Mouse (Mus musculus): ENCODE results near the gene As3mt.
A peak's percentile ranks its signal among the peaks of the same experiment; 100 is the strongest.
"Not testable (repeated sequence)": the region's sequence is repeated elsewhere in the genome, so short reads cannot be mapped to it uniquely, and the experiment has no call there.

As3mt gene

GRCm38 (mm10) chr19:46699011-46699481 is 8.2 kb upstream of the As3mt start:
- no peak for DNase-seq (ENCODE audit: low spot score)

- DNase-seq (ENCODE audit: low spot score): no peak
Observed at GRCm38 (mm10) chr19:46701156-46701555, 6.1 kb upstream of the As3mt start.

- no peak for DNase-seq (ENCODE audit: low spot score)
Observed at GRCm38 (mm10) chr19:46705779-46706495, 1.3 kb upstream of the As3mt start.

GRCm38 (mm10) chr19:46706540-46707295 is 540 bp upstream of the As3mt start:
- no peak for DNase-seq (ENCODE audit: low spot score)

GRCm38 (mm10) chr19:46710614-46711013 is 3.4 kb downstream of the As3mt start:
- DNase-seq (ENCODE audit: low spot score): no peak

- no peak for DNase-seq (ENCODE audit: low spot score)
Observed at GRCm38 (mm10) chr19:46714234-46714633, 7.0 kb downstream of the As3mt start.

GRCm38 (mm10) chr19:46715016-46715415 is 7.8 kb downstream of the As3mt start:
- DNase-seq (ENCODE audit: low spot score): no peak

- no peak for DNase-seq (ENCODE audit: low spot score)
Observed at GRCm38 (mm10) chr19:46718150-46718549, 10.9 kb downstream of the As3mt start.

GRCm38 (mm10) chr19:46724411-46724810 is 17.2 kb downstream of the As3mt start:
- DNase-seq (ENCODE audit: low spot score): no peak

- DNase-seq (ENCODE audit: low spot score): no peak
Observed at GRCm38 (mm10) chr19:46726142-46726541, 18.9 kb downstream of the As3mt start.

- DNase-seq (ENCODE audit: low spot score): no peak
Observed at GRCm38 (mm10) chr19:46727140-46727736, 20.0 kb downstream of the As3mt start.

- DNase-seq (ENCODE audit: low spot score): no peak
Observed at GRCm38 (mm10) chr19:46727945-46728540, 20.8 kb downstream of the As3mt start.

- DNase-seq (ENCODE audit: low spot score): no peak
Observed at GRCm38 (mm10) chr19:46728909-46729308, 21.7 kb downstream of the As3mt start.

GRCm38 (mm10) chr19:46731351-46731750 is 24.1 kb downstream of the As3mt start:
- DNase-seq (ENCODE audit: low spot score): no peak

GRCm38 (mm10) chr19:46732673-46733072 is 25.4 kb downstream of the As3mt start:
- DNase-seq (ENCODE audit: low spot score): not testable (repeated sequence)

GRCm38 (mm10) chr19:46733626-46734025 is 26.4 kb downstream of the As3mt start:
- no peak for DNase-seq (ENCODE audit: low spot score)

GRCm38 (mm10) chr19:46735241-46735640 is 28.0 kb downstream of the As3mt start:
- no peak for DNase-seq (ENCODE audit: low spot score)

GRCm38 (mm10) chr19:46737106-46737505 is 29.8 kb downstream of the As3mt start:
- DNase-seq (ENCODE audit: low spot score): no peak

- DNase-seq (ENCODE audit: low spot score): peak; percentile 68
Observed at GRCm38 (mm10) chr19:46740341-46741008, 33.2 kb downstream of the As3mt start.

- DNase-seq (ENCODE audit: low spot score): no peak
Observed at GRCm38 (mm10) chr19:46741574-46741973, 34.3 kb downstream of the As3mt start.

- DNase-seq (ENCODE audit: low spot score): no peak
Observed at GRCm38 (mm10) chr19:46744681-46745080, 37.4 kb downstream of the As3mt start.

GRCm38 (mm10) chr19:46747799-46748198 is 40.5 kb downstream of the As3mt start:
- no peak for DNase-seq (ENCODE audit: low spot score)

All from left cerebral cortex, adult 11 months (tissue).